Mouse (Mus musculus) lung, postnatal 0 days (tissue): ENCODE data around the gene Fabp1. TPM values are rescaled to one million over a fixed set of nuclear protein-coding genes. Genes with fewer than 3 reads are reported as not detected.
A peak's percentile ranks its signal among the peaks of the same experiment; 100 is the strongest.

Experiments
- ATAC-seq: fragments of 200-750 bp; cut with Nextera tagmentation; 2 replicates; pipeline ENCODE4 v1.8.0; 2017; ENCODE audit warnings: moderate library complexity
- DNase-seq: peaks from one replicate; pipeline ENCODE4 v3.0.0-alpha.2; 2016; ENCODE audit warnings: low spot score
- H3K27ac ChIP-seq: fragments of 300-500 bp; sonication (generic); 2 replicates; pipeline ENCODE4 v1.5.1; 2014; ENCODE audit warnings: antibody characterized with exemption, mild to moderate bottlenecking, low read length, mixed read lengths
- H3K27me3 ChIP-seq: fragments of 300-500 bp; sonication (generic); replicated peaks from 2 replicates; pipeline ENCODE4 v1.6.1; 2014; ENCODE audit warnings: low read length, mixed read lengths; ENCODE audit not compliant: insufficient read depth
- H3K36me3 ChIP-seq: fragments of 300-500 bp; sonication (generic); 2 replicates; pipeline ENCODE4 v1.6.1; 2014; ENCODE audit warnings: low read length, mixed read lengths; ENCODE audit not compliant: insufficient read depth
- H3K4me1 ChIP-seq: fragments of 300-500 bp; sonication (generic); 2 replicates; pipeline ENCODE4 v1.6.1; 2014; ENCODE audit warnings: antibody characterized with exemption, low read depth, low read length, mixed read lengths; ENCODE audit not compliant: insufficient read depth
- H3K4me2 ChIP-seq: fragments of 300-500 bp; sonication (generic); replicated peaks from 2 replicates; pipeline ENCODE4 v1.6.1; 2014; ENCODE audit warnings: low read depth, mild to moderate bottlenecking, low read length, moderate library complexity, mixed read lengths
- H3K4me3 ChIP-seq: fragments of 300-500 bp; sonication (generic); 2 replicates; pipeline ENCODE4 v1.5.1; 2014; ENCODE audit warnings: low read depth, low read length
- H3K9ac ChIP-seq: fragments of 300-500 bp; sonication (generic); replicated peaks from 2 replicates; pipeline ENCODE4 v1.6.1; 2014; ENCODE audit warnings: low read depth, mild to moderate bottlenecking
- H3K9me3 ChIP-seq: fragments of 300-500 bp; sonication (generic); 2 replicates; pipeline ENCODE4 v1.6.1; 2016; ENCODE audit warnings: low read length, mixed read lengths
- CTCF ChIP-seq: IDR thresholded peaks from 2 replicates; pipeline ENCODE4 v1.5.1; 2016; ENCODE audit warnings: antibody characterized with exemption, mild to moderate bottlenecking
- EP300 ChIP-seq: IDR thresholded peaks from 2 replicates; pipeline ENCODE4 v1.6.1; 2016; ENCODE audit warnings: antibody characterized with exemption, mild to moderate bottlenecking, control low read depth
- WGBS: fragments of 180-500 bp; shearing (Covaris S2); extraction: QIAGEN DNeasy Blood & Tissue Kit; methylation state at CpG from one replicate; pipeline ENCODE4 v1.1.7; 2014; 5-methylcytosine and 5-hydroxymethylcytosine counted together
- polyA plus RNA-seq: library from polyadenylated mRNA; unstranded; fragments of >200 nt; fragmentation: Nextera tagmentation; extraction: Ambion mirVana; gene quantifications from 2 replicates; pipeline ENCODE4 v1.2.1, GENCODE M21; 2015

The Fabp1 gene
- polyA plus RNA-seq, 1 experiment from 2014 or later: 1.2 TPM

GRCm38 (mm10) chr6:71190501-71190900 is 9.1 kb upstream of the Fabp1 start:
- TF ChIP-seq CTCF: no peak
- TF ChIP-seq EP300: no peak
- Histone ChIP-seq H3K27ac (no peak overlapping the region), H3K36me3 (no peaks in the 10 kb centered on the region), H3K9me3 (no peaks in the 10 kb centered on the region), H3K27me3 (no peaks in the 10 kb centered on the region), H3K9ac (no peak overlapping the region), H3K4me2 (no peak overlapping the region), H3K4me3 (no peak overlapping the region), H3K4me1 (no peaks in the 10 kb centered on the region)
- ATAC-seq: no peak
- 89% methylated on average over 2 of the region's 2 CpGs for WGBS
- DNase-seq: no peak

DNA sequence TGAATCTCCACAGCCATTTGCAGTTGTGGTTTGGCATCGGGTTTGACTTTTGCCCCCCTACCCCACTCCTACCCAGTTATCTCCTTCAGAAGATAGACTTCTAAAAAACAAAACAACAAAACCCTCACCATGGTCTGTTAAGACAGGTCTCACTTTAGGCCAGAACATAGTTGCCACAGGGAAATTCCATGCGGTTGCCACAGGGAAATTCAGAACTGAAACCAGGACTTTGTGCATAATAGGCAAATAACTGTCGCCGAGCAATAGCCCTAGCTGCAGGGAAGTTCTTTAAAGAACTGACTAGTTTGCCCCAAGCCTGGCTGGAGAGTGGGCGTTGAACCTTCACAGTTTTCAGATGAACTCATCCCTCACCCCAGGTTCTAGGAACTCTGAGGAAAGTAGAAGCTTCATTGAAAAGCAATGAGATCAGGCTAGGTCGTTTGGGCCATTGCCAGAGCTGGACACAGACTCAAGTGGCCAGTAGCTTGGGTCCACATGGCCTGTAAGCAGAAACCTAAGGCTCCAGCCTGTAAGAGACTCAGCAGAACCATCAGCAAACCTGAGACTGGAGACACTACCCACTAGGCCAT is 6.4 kb upstream of the Fabp1 start:
- Histone ChIP-seq H3K9ac (no peak overlapping the region), H3K4me1 (no peaks in the 10 kb centered on the region), H3K36me3 (no peaks in the 10 kb centered on the region), H3K4me2 (no peak overlapping the region), H3K4me3 (no peak overlapping the region), H3K27me3 (no peaks in the 10 kb centered on the region), H3K27ac (no peak overlapping the region), H3K9me3 (no peaks in the 10 kb centered on the region)
- no peak for DNase-seq
- WGBS: 78% methylated on average over 6 of the region's 6 CpGs
- TF ChIP-seq EP300 (no peak), CTCF (no peak)
- ATAC-seq: no peak

- Histone ChIP-seq H3K4me3 (no peak overlapping the region), H3K27ac (no peak overlapping the region), H3K27me3 (no peaks in the 10 kb centered on the region), H3K9ac (no peak overlapping the region), H3K4me1 (no peaks in the 10 kb centered on the region), H3K4me2 (no peak overlapping the region), H3K9me3 (no peaks in the 10 kb centered on the region), H3K36me3 (no peaks in the 10 kb centered on the region)
- TF ChIP-seq EP300 (no peak), CTCF (no peak)
- ATAC-seq: no peak
- peak; percentile 19 for DNase-seq
Observed at GRCm38 (mm10) chr6:71196107-71196506, 3.5 kb upstream of the Fabp1 start.

DNA sequence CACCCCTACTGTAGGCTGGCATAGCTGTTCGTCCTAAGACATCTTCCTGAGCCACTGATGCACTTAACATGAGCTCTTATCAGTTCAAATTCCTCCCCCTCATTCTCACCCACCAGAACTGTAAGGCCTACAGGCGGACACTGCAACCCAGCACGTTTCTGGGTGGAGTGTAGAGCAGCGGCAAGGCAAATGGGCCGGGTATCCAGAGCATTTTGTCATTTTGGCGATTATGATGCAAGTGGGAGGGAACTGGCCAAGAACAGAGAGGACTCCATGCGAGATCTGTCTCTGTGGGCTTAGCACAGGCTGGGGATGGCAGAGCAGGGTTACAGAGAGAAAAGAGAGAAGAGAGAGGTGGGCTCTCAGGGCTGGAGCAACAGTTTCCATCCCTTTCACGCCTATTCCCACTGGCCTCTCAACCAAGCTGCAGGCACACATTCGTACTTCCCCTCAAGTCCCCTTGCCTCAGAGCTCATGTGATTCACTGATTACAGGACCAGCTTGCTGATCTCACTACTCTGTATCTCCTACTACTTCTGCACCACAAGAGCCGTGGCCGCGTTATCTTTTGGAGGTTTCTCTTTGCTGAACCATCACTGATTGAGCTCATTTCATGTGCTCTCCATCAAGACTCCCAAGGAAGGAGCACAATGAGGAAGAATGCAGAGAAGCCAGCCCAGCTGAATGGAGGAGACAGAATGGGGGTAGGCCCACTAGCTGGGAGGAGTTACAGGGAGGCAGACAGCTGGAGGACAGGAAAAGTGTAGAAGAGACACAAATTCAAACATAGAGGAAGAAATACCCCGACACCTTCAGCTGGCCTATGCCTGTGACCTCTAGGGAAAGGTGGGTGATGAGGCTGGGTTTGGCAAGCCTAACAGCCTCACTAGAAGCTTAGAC is 1.7 kb upstream of the Fabp1 start:
- TF ChIP-seq CTCF (no peak), EP300 (no peak)
- Histone ChIP-seq H3K9ac (no peak overlapping the region), H3K4me2 (no peak overlapping the region), H3K4me1 (no peaks in the 10 kb centered on the region), H3K27ac (no peak overlapping the region), H3K4me3 (no peak overlapping the region), H3K36me3 (no peaks in the 10 kb centered on the region), H3K27me3 (no peaks in the 10 kb centered on the region), H3K9me3 (no peaks in the 10 kb centered on the region)
- no peak for ATAC-seq
- 71% methylated on average over 13 of the region's 13 CpGs for WGBS
- DNase-seq: no peak

DNA sequence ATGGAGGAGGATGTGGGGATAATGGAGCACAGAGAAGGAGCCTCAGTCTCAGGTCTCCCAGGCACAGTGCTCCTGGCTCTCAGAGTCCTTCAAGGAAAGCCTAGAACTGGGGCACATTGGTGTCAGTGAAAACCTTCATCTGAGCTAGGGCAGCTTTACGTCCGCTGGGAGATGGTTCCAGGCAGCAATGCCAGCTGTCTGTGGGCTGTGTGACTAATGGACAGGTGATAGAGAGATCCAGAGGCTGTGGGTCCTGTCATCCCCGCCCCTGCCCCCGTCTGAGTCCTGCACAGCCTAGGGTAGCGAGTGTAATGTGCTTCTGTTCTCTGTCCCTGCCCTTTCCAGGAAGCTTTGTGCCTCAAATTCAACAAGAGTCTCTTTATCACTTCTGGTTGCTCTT is 2.3 kb downstream of the Fabp1 start:
- no peaks in the 10 kb centered on the region for H3K4me1 ChIP-seq
- 46% methylated on average over 5 of the region's 5 CpGs for WGBS
- no peak overlapping the region for H3K4me2 ChIP-seq
- TF ChIP-seq EP300 (no peak), CTCF (no peak)
- DNase-seq: no peak
- no peak overlapping the region for H3K27ac ChIP-seq
- H3K27me3 ChIP-seq: no peaks in the 10 kb centered on the region
- no peak overlapping the region for H3K4me3 ChIP-seq
- H3K36me3 ChIP-seq: no peaks in the 10 kb centered on the region
- H3K9me3 ChIP-seq: no peaks in the 10 kb centered on the region
- no peak overlapping the region for H3K9ac ChIP-seq
- ATAC-seq: no peak

- no peak overlapping the region for H3K4me2 ChIP-seq
- ATAC-seq (no peak), DNase-seq (no peak)
- no peaks in the 10 kb centered on the region for H3K36me3 ChIP-seq
- H3K4me1 ChIP-seq: no peaks in the 10 kb centered on the region
- H3K4me3 ChIP-seq: no peak overlapping the region
- WGBS: 68% methylated on average over 5 of the region's 5 CpGs
- H3K27ac ChIP-seq: no peak overlapping the region
- TF ChIP-seq EP300 (no peak), CTCF (no peak)
- no peaks in the 10 kb centered on the region for H3K9me3 ChIP-seq
- H3K9ac ChIP-seq: no peak overlapping the region
- no peaks in the 10 kb centered on the region for H3K27me3 ChIP-seq
Observed at GRCm38 (mm10) chr6:71203674-71204073, 4.0 kb downstream of the Fabp1 start.
